Mouse (Mus musculus): ENCODE measurements at regions not wholly inside any gene's neighbourhood (a gene's known extent, or its start where the extent isn't known, plus 50 kb on each side); places are given as distances from the start of the nearest gene placed in this dataset.

DNA sequence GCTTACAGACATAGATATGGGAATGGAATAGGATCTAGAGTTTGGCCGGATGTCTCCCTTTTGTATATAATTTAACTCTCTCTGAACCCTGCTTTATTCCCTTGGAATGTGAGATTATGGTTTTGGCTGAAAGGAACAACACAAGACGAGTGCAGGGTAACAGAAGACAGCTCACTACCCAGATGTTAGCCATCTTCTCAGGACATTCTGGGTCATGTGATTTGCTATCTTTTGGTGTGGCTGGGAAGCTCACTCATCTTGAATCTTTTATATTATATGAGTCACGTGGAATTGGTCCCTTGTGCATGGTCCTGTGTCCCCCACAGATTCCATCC, 108.6 kb upstream of the Tmc3 start:
- Histone ChIP-seq H3K9ac (ENCODE audit: low read depth, low read length) (no peak overlapping the region), H3K4me3 (ENCODE audit: insufficient read depth, low read depth, low read length) (no peak overlapping the region), H3K27me3 (ENCODE audit: control insufficient read depth, insufficient read depth, low read length) (0 out of 2 replicates have a peak, but pooled peaks cover 2% of the 10 kb centered on the region), H3K79me2 (ENCODE audit: control insufficient read depth, insufficient read depth, low read length) (no peaks in the 10 kb centered on the region), H3K36me3 (ENCODE audit: control insufficient read depth, insufficient read depth, low read length) (no peaks in the 10 kb centered on the region), H3K4me1 (ENCODE audit: control insufficient read depth, insufficient read depth, low read length) (no peaks in the 10 kb centered on the region), H3K27ac (replicated peaks; ENCODE audit: insufficient read depth, low read depth, low read length) (no peak overlapping the region)
- DNase-seq (ENCODE audit: extremely low read depth, low read depth, low spot score) = no peak
- WGBS = 55% methylated on average over 3 of the region's 3 CpGs
- TF ChIP-seq POLR2A (IDR thresholded peaks at IDR 0.05; ENCODE audit: extremely low read depth, insufficient read depth, low read length) (no peak), CTCF (IDR thresholded peaks at IDR 0.05; ENCODE audit: low read depth, low read length) (no peak)

DNA sequence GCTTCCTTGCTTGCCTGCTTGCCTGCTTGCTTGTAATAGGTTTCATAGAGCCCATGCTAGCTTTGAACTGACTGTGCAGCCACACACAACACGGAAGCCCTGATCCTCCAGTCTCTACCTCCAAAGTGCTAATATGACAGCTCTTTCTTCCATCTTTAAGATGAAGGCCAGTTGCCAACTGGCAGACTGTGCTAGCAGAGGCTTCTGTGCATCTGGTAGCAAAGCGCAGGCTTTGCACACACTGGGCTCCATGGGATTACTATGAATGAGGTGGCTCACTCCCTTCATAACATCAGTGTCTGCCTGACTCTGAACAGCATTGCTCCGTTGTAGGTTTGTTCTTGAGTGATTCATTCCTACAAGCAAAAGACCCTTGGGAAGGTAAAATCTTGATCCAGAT, 107.9 kb upstream of the Tmc3 start:
- 89% methylated on average over 3 of the region's 3 CpGs for WGBS
- H3K9ac ChIP-seq (ENCODE audit: low read depth, low read length) = no peak overlapping the region
- no peaks in the 10 kb centered on the region for H3K4me1 ChIP-seq (ENCODE audit: control insufficient read depth, insufficient read depth, low read length)
- H3K4me3 ChIP-seq (ENCODE audit: insufficient read depth, low read depth, low read length) = no peak overlapping the region
- TF ChIP-seq POLR2A (IDR thresholded peaks at IDR 0.05; ENCODE audit: extremely low read depth, insufficient read depth, low read length) (no peak), CTCF (IDR thresholded peaks at IDR 0.05; ENCODE audit: low read depth, low read length) (no peak)
- no peak for DNase-seq (ENCODE audit: extremely low read depth, low read depth, low spot score)
- no peak overlapping the region for H3K27ac ChIP-seq (replicated peaks; ENCODE audit: insufficient read depth, low read depth, low read length)
- H3K36me3 ChIP-seq (ENCODE audit: control insufficient read depth, insufficient read depth, low read length) = no peaks in the 10 kb centered on the region
- H3K27me3 ChIP-seq (ENCODE audit: control insufficient read depth, insufficient read depth, low read length) = 0 out of 2 replicates have a peak, but pooled peaks cover 2% of the 10 kb centered on the region
- H3K79me2 ChIP-seq (ENCODE audit: control insufficient read depth, insufficient read depth, low read length) = no peaks in the 10 kb centered on the region

- Histone ChIP-seq H3K27me3 (ENCODE audit: control insufficient read depth, insufficient read depth, low read length) (0 out of 2 replicates have a peak, but pooled peaks cover 2% of the 10 kb centered on the region), H3K36me3 (ENCODE audit: control insufficient read depth, insufficient read depth, low read length) (no peaks in the 10 kb centered on the region), H3K79me2 (ENCODE audit: control insufficient read depth, insufficient read depth, low read length) (no peaks in the 10 kb centered on the region), H3K27ac (replicated peaks; ENCODE audit: insufficient read depth, low read depth, low read length) (no peak overlapping the region), H3K4me1 (ENCODE audit: control insufficient read depth, insufficient read depth, low read length) (no peaks in the 10 kb centered on the region), H3K9ac (ENCODE audit: low read depth, low read length) (no peak overlapping the region), H3K4me3 (ENCODE audit: insufficient read depth, low read depth, low read length) (no peak overlapping the region)
- WGBS = 64% methylated on average over 7 of the region's 7 CpGs
- DNase-seq (ENCODE audit: extremely low read depth, low read depth, low spot score) = no peak
- TF ChIP-seq CTCF (IDR thresholded peaks at IDR 0.05; ENCODE audit: low read depth, low read length) = no peak
- no peak for TF ChIP-seq POLR2A (IDR thresholded peaks at IDR 0.05; ENCODE audit: extremely low read depth, insufficient read depth, low read length)
Observed at GRCm38 (mm10) chr7:83477661-83478121, 107.0 kb upstream of the Tmc3 start.

DNA sequence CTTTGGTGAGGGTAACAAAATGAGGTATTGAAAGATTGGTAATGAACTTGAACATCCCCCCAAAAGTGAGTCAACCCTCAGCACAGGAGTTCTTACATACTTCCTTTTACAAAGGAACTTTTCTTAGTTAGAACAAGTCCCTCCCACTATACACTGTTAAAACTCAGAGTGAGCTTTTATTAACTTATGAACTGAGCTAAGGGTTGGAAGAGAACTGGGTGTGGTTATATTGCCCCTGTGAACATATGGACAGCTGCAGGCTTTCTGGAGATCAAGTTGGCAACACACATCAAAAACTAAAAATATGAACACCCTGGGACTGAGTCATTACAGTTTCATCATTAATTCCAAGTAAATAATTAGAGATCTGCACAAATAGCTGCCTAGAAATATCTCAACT, 103.1 kb upstream of the Tmc3 start:
- Histone ChIP-seq H3K27ac (replicated peaks; ENCODE audit: insufficient read depth, low read depth, low read length) (no peak overlapping the region), H3K9ac (ENCODE audit: low read depth, low read length) (no peak overlapping the region), H3K36me3 (ENCODE audit: control insufficient read depth, insufficient read depth, low read length) (no peaks in the 10 kb centered on the region), H3K79me2 (ENCODE audit: control insufficient read depth, insufficient read depth, low read length) (no peaks in the 10 kb centered on the region), H3K4me1 (ENCODE audit: control insufficient read depth, insufficient read depth, low read length) (no peaks in the 10 kb centered on the region), H3K27me3 (ENCODE audit: control insufficient read depth, insufficient read depth, low read length) (no peaks in the 10 kb centered on the region), H3K4me3 (ENCODE audit: insufficient read depth, low read depth, low read length) (no peak overlapping the region)
- TF ChIP-seq POLR2A (IDR thresholded peaks at IDR 0.05; ENCODE audit: extremely low read depth, insufficient read depth, low read length) (no peak), CTCF (IDR thresholded peaks at IDR 0.05; ENCODE audit: low read depth, low read length) (no peak)
- no peak for DNase-seq (ENCODE audit: extremely low read depth, low read depth, low spot score)

DNA sequence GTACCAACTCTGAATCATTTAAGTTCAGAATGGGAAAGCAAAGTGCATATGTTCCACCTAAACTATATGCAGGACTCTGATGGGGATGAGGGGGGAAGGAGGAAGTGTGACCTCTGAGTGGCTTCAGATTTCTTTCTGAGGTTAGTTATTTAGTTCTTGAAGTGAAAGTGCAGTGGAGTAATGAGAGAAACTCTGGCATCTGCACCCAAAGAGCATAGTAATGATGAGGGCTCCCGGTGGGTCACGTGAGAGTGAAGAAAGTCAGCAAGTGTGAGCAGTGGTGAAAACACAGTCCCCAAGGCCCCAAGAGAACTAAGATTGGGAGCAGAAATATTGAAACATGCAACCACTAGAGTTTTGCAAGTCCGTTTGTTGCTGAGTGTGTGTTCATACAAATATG, 102.5 kb upstream of the Tmc3 start:
- DNase-seq (ENCODE audit: extremely low read depth, low read depth, low spot score) = no peak
- 73% methylated on average over 3 of the region's 3 CpGs for WGBS
- H3K9ac ChIP-seq (ENCODE audit: low read depth, low read length) = no peak overlapping the region
- no peaks in the 10 kb centered on the region for H3K36me3 ChIP-seq (ENCODE audit: control insufficient read depth, insufficient read depth, low read length)
- H3K4me3 ChIP-seq (ENCODE audit: insufficient read depth, low read depth, low read length) = no peak overlapping the region
- no peaks in the 10 kb centered on the region for H3K4me1 ChIP-seq (ENCODE audit: control insufficient read depth, insufficient read depth, low read length)
- no peak overlapping the region for H3K27ac ChIP-seq (replicated peaks; ENCODE audit: insufficient read depth, low read depth, low read length)
- H3K27me3 ChIP-seq (ENCODE audit: control insufficient read depth, insufficient read depth, low read length) = no peaks in the 10 kb centered on the region
- TF ChIP-seq CTCF (IDR thresholded peaks at IDR 0.05; ENCODE audit: low read depth, low read length) = no peak
- no peak for TF ChIP-seq POLR2A (IDR thresholded peaks at IDR 0.05; ENCODE audit: extremely low read depth, insufficient read depth, low read length)
- H3K79me2 ChIP-seq (ENCODE audit: control insufficient read depth, insufficient read depth, low read length) = no peaks in the 10 kb centered on the region

GRCm38 (mm10) chr7:83482671-83483304, 101.9 kb upstream of the Tmc3 start:
- Histone ChIP-seq H3K4me3 (ENCODE audit: insufficient read depth, low read depth, low read length) (no peak overlapping the region), H3K27ac (replicated peaks; ENCODE audit: insufficient read depth, low read depth, low read length) (no peak overlapping the region), H3K27me3 (ENCODE audit: control insufficient read depth, insufficient read depth, low read length) (no peaks in the 10 kb centered on the region), H3K36me3 (ENCODE audit: control insufficient read depth, insufficient read depth, low read length) (no peaks in the 10 kb centered on the region), H3K9ac (ENCODE audit: low read depth, low read length) (no peak overlapping the region), H3K79me2 (ENCODE audit: control insufficient read depth, insufficient read depth, low read length) (no peaks in the 10 kb centered on the region), H3K4me1 (ENCODE audit: control insufficient read depth, insufficient read depth, low read length) (no peaks in the 10 kb centered on the region)
- TF ChIP-seq POLR2A (IDR thresholded peaks at IDR 0.05; ENCODE audit: extremely low read depth, insufficient read depth, low read length) (no peak), CTCF (IDR thresholded peaks at IDR 0.05; ENCODE audit: low read depth, low read length) (no peak)
- no peak for DNase-seq (ENCODE audit: extremely low read depth, low read depth, low spot score)
- WGBS = 65% methylated on average over 7 of the region's 7 CpGs

Data from liver, adult 2 months (tissue).